Mouse (Mus musculus) left cerebral cortex, postnatal 10 days (tissue): ENCODE data around the gene Tgfbr3. TPM values are rescaled to one million over a fixed set of nuclear protein-coding genes. Genes with fewer than 3 reads are reported as not detected.

ENCODE experiments used
- DNase-seq, 2 experiments: peaks; one replicate each; pipeline ENCODE4 v3.0.0; 2021 to 2022; ENCODE audit warnings: low spot score in 2 of 2, mixed read lengths in 1 of 2; ENCODE audit errors: extremely low spot score in 1 of 2
- intact Hi-C: fragments of 180-260 bp; cut with DNase I; formaldehyde crosslinking; loops from one replicate; pipeline ENCODE4 v1.15.1; 2025
- total RNA-seq, 2 experiments: library from RNA; stranded (reverse); gene quantifications; 2 replicates each; pipeline ENCODE4 v1.2.3; 2021

The Tgfbr3 gene
- total RNA-seq, 2 experiments from 2014 or later: 7.2 to 7.7 TPM

DNA sequence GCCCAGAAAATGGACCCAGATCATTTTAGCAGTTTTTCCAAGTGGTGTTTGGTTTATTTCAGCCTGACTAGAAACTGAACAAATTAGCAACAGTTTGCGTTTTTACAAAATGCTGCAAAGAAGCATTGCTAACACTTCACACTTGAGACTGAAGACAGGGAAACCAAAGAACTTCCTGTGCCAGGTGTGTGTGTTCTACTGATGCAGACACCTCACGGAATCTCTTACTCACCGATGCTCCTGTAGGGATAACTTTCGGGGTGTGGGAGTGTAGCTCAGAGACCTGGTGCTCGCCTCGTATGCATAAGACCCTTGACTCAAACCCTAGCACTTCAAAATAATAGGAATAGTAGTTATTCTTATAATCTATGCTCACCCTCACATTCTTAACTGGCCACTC, 3.9 kb downstream of the Tgfbr3 start:
- no peak for DNase-seq
- intact Hi-C loops: loop anchor here (10.0 kb wide), 1 partner anchor 131 kb away; no protein-coding TSS in a partner anchor

- intact Hi-C loops: loop anchor here (10.0 kb wide), 1 partner anchor 129 kb away; no protein-coding TSS in a partner anchor
- DNase-seq: no peak
These were observed 5.4 kb downstream of the Tgfbr3 start for GRCm38 (mm10) chr5:107283935-107284524.

DNA sequence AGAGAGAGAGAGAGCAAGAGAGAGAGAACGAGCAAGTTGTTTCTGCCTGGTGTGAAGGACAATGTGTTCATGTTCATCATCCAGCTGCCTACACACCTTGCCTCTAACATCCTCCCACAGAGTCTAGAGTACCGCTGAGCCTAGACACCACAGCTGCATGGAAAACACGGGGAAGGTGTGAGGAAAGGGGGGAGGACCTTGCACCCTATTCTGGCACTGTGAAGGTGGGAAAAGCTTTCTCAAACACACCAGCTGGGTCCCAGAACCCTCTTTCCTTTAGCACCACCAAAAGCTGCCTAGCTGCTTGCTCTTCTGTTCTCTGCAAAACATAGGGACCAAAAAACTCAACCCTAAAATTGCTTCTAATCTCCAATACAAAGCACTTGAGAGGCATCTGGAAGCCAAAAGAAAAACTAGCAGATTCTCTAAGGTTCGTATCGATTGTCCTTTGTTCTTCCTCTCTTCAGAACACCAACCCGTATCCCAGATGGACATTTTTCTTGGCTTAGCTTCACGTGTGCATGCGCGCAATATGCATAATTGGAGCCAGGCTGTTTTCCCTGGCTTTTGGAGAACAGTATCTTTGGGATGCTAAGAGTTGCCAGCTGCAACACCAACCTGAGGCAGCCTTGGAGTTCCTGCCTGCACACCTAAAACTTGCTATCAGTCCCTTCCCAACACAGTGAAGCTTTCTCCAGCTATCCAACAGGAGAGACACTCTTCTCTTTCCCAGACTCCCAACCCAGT, 6.7 kb downstream of the Tgfbr3 start:
- no peak for DNase-seq

DNA sequence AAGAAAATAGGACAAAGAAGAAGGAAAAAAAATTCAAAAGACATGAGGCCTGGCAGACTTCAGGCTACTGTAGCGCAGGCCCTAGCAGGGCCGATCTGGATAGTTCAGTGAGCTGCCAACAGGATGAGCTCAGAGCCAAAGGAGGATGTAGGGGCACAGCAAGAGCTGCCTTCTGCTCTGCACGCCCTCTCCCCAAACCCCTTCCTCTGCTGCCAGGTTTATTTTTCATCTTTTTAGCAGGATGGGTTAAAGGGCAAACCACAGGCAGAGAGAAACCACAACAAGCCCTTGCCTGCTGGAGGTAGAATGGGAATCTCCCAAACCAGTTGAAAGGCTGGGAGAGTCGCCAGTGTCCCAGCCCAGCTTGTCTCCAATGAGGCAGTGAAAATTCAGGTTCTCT, 10.2 kb downstream of the Tgfbr3 start:
- DNase-seq: no peak
- intact Hi-C loops: no loop called here

More for the DNA sequence above, 6.7 kb downstream of the Tgfbr3 start:
- intact Hi-C loops: loop anchor here (10.0 kb wide), 1 partner anchor 128 kb away; no protein-coding TSS in a partner anchor

GRCm38 (mm10) chr5:107276186-107276585, 13.2 kb downstream of the Tgfbr3 start:
- no peak for DNase-seq
- intact Hi-C loops: no loop called here

DNA sequence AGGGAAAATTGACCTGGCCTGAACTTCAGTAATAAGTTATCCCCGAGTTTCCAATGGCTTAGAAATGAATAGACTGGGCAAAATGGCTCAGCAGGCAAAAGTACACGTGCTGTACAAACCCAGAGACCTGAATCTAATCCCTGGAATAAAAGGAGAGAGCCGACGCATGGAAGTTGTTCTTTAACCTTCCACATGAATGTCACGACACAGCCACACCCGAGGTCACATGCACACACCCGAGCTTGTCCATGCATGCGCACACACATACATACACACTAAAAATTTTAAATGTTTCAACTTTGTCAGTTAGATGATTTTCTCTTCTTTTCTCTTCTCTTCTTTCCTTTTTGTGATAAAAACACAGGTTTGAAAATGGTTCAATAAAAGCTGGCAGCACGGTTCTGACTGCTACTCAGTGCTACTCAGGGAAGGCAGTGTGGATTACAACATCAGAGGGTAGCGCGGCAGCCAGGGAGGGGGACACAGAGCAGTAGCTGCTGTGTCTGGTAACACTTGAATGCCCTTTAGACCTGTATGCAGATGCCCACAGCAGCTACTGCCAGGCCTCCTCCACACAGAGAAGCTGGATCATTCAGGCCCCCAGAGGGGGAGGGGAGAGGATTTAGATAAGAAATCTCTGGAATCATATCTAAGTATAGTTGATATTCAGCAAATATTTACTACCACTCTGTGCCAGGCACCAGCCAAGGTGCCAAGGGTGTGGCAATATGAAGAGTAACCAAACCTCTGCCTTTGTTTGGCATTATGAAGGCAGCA, 17.0 kb downstream of the Tgfbr3 start:
- intact Hi-C loops: no loop called here
- DNase-seq: no peak

- intact Hi-C loops: no loop called here
- DNase-seq: no peak
These were observed 20.5 kb downstream of the Tgfbr3 start for GRCm38 (mm10) chr5:107269006-107269328.

- intact Hi-C loops: no loop called here
- peak in 1 of 2 experiments; percentile 63 for DNase-seq
These were observed 21.1 kb downstream of the Tgfbr3 start for GRCm38 (mm10) chr5:107268121-107269005.

DNA sequence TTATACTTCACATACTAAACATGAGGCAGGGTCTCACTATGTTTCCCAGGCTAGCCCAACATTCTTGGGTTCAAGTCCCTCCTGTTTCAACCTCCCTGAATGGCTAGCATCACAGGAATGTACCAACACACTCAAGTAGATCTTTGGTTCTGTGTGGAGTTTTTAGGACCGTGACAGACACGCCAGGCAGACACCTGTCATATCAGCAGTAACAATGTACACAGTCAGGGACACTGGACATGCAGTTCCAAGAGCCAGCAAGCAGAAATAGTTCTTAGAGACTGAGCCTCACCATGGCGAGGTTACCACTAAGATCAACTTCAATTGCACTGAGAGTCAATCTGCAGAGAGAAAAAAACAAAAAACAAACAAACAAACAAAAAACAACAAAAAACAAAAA, 22.9 kb downstream of the Tgfbr3 start:
- DNase-seq: no peak
- intact Hi-C loops: no loop called here

- intact Hi-C loops: no loop called here
- DNase-seq: no peak
These were observed 24.7 kb downstream of the Tgfbr3 start for GRCm38 (mm10) chr5:107264426-107265360.

- DNase-seq: no peak
- intact Hi-C loops: no loop called here
These were observed 25.6 kb downstream of the Tgfbr3 start for GRCm38 (mm10) chr5:107263836-107264235.

DNA sequence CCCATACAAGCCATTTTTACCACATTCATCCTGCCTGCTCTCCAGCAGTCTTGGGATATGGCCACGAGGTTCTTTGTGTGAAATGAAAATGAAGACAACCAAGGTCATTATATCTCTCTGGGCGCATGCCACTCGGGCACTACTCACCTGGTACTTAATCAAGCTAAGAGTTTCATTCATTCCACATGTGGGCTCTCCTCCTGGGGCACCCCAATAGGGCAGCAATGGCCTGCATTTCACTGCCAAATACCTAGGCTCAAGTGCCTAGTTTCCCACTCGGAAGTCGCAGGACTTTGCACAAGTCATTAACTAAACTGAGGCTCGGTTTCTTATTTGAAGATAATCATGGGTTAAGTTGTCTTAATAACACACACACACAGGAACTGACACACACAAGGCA, 27.5 kb downstream of the Tgfbr3 start:
- no peak for DNase-seq
- intact Hi-C loops: no loop called here

GRCm38 (mm10) chr5:107260708-107261495, 28.5 kb downstream of the Tgfbr3 start:
- intact Hi-C loops: no loop called here
- DNase-seq: no peak

GRCm38 (mm10) chr5:107259487-107260040, 29.9 kb downstream of the Tgfbr3 start:
- DNase-seq: no peak
- intact Hi-C loops: no loop called here

DNA sequence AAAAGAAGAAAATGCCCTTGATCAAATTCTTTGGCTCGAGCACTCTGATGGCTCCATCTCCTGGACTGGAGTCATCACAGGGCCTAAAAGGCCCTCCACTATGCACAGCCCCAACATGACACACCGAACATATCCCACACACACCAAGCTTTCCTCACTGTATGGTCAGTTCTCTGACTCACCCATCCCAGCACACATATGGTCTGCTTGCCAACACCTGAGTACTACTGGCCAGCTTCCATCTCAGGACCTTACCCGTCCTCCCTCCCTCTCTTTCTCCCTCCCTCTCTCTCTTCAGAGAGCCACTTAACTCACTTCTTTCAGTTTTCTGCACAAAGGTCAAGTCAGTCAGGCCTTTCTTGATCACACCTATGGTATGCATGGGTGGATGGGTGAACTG, 36.0 kb downstream of the Tgfbr3 start:
- intact Hi-C loops: no loop called here
- DNase-seq: no peak

- intact Hi-C loops: no loop called here
- no peak for DNase-seq
These were observed 37.0 kb downstream of the Tgfbr3 start for GRCm38 (mm10) chr5:107252435-107252834.

- DNase-seq: peak; percentile 58 to 68
- intact Hi-C loops: no loop called here
These were observed 37.6 kb downstream of the Tgfbr3 start for GRCm38 (mm10) chr5:107251751-107252305.
